ENCODE assay signal across 19 mouse cellular contexts in genomic region chr15:90624201-90624600, GRCm38 (mm10).
"Had no signal": no experiment of that assay in that cellular context is flagged by ENCODE, and none has a peak within 500 bp of the region (broad histone marks: within the 10 kb centered on the region; RNA-seq: fewer than 3 reads in every experiment).

No protein-coding gene starts in this region.

- H3K4me2 ChIP-seq: limb, embryonic 12.5 days; lung, embryonic 14.5 days; midbrain, embryonic 12.5 days; midbrain, embryonic 15.5 days; neural tube, embryonic 12.5 days; neural tube, embryonic 15.5 days had no signal

- H3K9me3 ChIP-seq: limb, embryonic 12.5 days; midbrain, embryonic 12.5 days; midbrain, embryonic 15.5 days; neural tube, embryonic 12.5 days; neural tube, embryonic 15.5 days had no signal

- DNase-seq: kidney, adult 2 months; kidney, postnatal 36 days; layer of hippocampus, postnatal 36 days; liver, postnatal 0 days; lung, embryonic 14.5 days; right cerebral cortex, postnatal 25 days; spleen, adult 18-20 months; thymus, adult 18-20 months; thymus, postnatal 36 days had no signal

- H3K9ac ChIP-seq: limb, embryonic 12.5 days; liver, embryonic 14.5 days; liver, postnatal 0 days; lung, embryonic 14.5 days; midbrain, embryonic 12.5 days; midbrain, embryonic 15.5 days; neural tube, embryonic 12.5 days; neural tube, embryonic 15.5 days had no signal

- H3K4me1 ChIP-seq: limb, embryonic 12.5 days; midbrain, embryonic 12.5 days; midbrain, embryonic 15.5 days; neural tube, embryonic 12.5 days; neural tube, embryonic 15.5 days had no signal

- H3K4me3 ChIP-seq: left cerebral cortex, adult 2 months; limb, embryonic 12.5 days; midbrain, embryonic 12.5 days; midbrain, embryonic 15.5 days; neural tube, embryonic 12.5 days; neural tube, embryonic 15.5 days had no signal

- H3K36me3 ChIP-seq: limb, embryonic 12.5 days; midbrain, embryonic 12.5 days; midbrain, embryonic 15.5 days; neural tube, embryonic 12.5 days; neural tube, embryonic 15.5 days had no signal

- H3K27ac ChIP-seq: kidney, postnatal 0 days; left cerebral cortex, adult 2 months; limb, embryonic 12.5 days; liver, embryonic 14.5 days; macrophage; midbrain, embryonic 12.5 days; midbrain, embryonic 15.5 days; neural tube, embryonic 12.5 days; neural tube, embryonic 15.5 days had no signal

- ATAC-seq: liver, postnatal 0 days; lung, postnatal 0 days; midbrain, embryonic 15.5 days had no signal

- H3K27me3 ChIP-seq: limb, embryonic 12.5 days; midbrain, embryonic 12.5 days; midbrain, embryonic 15.5 days; neural tube, embryonic 12.5 days; neural tube, embryonic 15.5 days had no signal
